Mouse (Mus musculus) adrenal gland, postnatal 10 days (tissue): ENCODE data around the gene Alg9. TPM values are rescaled to one million over a fixed set of nuclear protein-coding genes. Genes with fewer than 3 reads are reported as not detected.
"Not testable (repeated sequence)": the region's sequence is repeated elsewhere in the genome, so short reads cannot be mapped to it uniquely, and the experiment has no call there.

Experiments
- DNase-seq: peaks from one replicate; pipeline ENCODE4 v3.0.0; 2021; ENCODE audit warnings: mixed read lengths
- total RNA-seq, 2 experiments: library from RNA; stranded (reverse); gene quantifications; 2 replicates each; pipeline ENCODE4 v1.2.3; 2021

Gene Alg9
- total RNA-seq, 2 experiments from 2014 or later, result 27.9 to 28.0 TPM

DNA sequence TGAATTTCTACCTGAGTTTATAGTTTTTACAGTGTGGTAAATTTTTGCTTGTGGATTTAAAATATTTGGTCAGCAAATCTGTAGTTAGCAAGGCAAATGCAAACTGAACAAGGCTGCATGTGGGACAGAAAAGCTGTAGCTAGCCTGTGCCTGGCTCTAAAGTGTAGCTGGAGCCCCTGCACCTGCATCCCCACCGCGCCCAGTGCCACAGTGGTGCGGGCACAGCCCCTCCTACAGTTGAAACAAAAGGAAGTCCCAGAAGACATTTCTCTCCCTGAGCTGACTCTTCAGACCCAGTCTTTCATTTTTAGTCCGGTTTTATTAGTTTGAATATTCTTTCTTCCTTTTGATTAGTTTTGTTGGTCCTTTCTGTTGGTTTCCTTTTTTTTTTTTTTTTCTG lies 40.8 kb downstream of the Alg9 start:
- no peak for DNase-seq

DNA sequence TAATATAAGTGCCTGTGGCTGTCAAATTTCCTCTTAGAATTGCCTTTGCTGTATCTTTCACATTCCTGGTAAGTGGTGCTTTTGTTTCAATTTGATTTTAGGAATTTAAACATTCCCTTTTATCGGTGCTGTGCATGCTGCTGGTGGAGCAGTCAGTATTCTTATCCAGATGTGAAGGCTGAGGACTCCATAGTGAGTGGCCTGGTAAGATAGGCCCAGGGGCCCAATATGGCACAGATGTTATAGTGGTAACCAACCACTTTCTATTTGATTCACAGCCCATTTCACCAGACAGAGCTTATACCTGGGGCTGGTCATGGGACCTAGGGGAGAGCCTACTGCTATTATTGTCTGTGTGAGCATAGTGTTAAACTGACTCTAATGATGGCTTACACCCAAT lies 41.7 kb downstream of the Alg9 start:
- DNase-seq, result no peak

DNA sequence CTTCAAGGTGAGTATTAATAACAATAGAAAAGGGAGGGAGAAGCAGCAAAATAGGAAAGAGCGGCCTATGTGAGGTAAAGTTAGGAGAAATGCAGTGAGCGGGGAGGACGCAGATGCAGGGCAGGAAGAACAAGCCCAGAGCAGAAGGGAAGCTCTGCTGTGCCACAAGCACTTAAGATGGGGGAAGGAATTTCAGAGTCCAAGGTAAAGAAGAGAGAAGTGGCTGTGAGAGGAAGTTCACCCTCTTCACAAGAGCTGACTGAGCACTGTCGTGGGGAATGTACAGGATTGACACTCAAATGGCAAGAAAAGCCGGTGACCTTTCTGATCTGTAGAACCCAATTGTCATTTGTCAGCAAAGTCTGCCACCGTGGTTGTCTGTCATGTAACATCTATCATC lies 43.2 kb downstream of the Alg9 start:
- DNase-seq, result no peak

DNA sequence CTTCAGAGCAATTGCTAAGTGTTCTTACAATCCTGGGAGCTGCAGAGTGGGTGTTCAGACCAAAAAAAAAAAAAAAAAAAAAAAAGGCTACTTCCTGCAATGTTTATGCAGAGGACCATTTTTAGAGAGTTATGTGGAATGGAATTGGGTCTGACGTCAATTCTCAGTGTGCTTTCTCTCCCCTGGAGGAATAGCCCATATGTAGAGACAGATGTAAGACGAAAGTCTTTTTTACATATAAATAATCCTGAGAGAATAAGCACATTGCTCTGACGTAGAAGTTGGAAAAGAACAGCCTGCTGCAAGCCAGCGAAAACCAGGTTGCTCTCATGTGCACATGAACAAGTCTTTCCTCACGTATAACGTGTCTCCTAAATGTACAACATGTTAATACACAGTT lies 44.9 kb downstream of the Alg9 start:
- no peak for DNase-seq

DNA sequence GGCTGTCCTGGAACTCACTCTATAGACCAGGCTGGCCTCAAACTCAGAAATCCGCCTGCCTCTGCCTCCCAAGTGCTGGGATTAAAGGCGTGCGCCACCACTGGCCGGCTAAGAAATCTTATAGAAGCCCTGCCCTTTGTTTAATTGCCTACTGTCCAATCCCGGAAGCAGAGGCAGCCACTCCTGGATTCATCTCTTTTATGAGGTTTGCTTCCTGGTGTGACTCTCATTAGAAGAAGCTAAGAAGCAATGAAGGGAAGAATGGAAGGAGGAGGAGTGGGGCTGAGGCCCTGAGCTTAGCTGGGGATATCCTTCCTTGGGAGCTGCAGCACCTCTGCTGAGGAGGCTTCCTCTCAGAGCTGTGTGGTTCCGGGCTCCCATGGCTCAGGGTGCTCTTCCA lies 46.8 kb downstream of the Alg9 start:
- no peak for DNase-seq

DNA sequence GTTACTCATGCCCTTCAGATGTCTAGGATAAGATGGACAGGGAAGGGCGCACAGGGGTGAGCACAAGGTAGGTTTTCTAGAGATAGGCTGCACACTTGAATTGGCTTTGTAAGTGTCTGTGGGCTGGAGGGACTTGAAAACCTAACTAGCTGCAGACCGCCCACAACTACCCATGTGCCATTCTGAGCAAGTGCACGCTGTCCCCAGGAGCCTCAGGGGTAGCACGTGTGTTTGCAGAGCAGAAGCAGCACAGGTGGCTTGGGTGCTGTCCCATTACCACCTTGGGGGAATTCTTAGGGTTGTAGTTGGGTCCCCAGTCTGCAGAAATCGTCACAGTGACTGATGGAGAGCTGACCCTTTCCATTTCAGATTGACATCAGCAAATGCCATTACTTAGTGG lies 47.4 kb downstream of the Alg9 start:
- no peak for DNase-seq

DNA sequence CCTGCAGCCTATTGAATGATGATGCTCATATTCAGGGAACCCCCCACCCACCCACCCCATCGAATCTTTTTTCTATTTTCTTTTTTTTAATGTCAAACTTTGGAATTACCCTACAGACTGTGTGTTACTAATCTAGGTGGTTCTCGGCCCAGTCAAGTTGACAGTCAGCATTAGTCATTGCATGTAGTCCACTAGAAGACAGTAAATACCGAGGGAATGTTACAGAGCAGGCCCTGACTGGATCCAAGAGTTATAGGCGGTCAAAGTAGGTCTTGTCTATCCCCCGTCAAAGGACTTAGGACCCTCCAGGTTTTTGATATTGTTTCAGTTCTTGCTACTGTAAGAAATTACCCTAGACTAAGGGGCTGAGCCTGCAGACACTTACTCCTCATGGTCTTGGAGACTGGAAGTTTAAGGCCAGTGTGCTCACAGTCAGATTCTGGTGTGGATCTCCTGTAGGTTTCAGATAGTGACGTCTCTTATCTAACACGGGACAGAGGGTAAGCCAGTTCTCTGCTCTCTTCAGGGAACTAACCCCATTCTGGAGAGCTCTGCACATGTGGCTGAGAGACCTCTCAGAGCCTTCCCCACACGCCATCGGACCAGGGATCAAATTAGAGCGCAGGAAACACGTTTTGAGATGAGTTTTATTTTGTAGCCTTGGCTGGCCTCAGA lies 49.1 kb downstream of the Alg9 start:
- no peak for DNase-seq

DNA sequence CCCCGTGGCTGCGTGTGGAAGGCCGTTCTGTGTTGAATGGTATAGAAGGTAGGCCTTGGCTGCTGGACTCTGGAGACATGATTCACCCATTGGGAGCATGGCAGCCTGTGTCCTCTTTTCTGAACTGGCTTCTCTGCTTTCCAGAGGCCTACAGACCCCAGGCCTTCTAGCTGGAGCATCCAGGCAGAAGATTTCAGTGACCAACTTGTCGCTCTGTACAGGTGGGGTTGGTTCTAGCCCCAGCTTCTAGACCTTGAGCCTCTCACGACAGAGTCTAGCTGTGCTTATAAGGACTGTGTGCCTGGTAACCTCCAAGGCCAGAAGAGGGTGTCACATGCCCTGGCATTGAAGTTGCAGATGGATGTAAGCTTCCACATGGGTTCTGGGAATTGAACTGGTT lies 56.7 kb downstream of the Alg9 start:
- DNase-seq, result no peak

DNA sequence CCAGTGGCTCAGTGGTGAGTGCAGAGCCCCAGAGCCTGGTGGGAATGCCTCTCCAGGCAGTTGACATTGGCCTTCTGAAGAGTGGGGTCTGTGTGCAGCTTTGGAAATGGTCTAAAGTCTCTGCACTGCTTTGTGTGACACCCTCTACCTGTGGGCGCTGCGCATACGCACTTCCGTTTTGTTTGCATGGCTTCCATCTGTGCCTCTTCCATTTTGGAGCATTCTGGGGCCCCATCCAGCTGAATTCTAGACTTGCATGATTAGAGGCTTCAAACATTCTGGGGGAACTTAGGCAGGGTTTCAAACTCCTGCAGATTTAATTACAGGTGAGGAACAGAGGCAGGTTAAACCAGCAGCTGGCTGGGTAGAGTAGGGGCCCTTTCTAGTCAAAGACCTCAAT lies 57.3 kb downstream of the Alg9 start:
- DNase-seq, result no peak

DNA sequence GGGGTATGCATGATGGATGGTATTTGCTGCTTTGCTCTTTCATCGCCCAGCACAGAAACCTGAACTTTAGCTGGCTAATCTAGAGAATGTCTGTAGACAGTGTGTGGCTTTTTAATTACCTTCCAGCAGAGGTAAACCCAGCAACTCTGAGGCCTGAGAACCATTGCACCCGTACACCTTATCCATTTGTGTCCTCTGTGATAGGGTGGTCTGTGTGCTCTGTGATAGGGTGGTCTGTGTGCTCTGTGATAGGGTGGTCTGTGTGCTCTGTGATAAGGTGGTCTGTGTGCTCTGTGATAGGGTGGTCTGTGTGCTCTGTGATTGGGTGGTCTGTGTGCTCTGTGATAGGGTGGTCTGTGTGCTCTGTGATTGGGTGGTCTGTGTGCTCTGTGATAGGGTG lies 57.8 kb downstream of the Alg9 start:
- DNase-seq, result not testable (repeated sequence)

DNA sequence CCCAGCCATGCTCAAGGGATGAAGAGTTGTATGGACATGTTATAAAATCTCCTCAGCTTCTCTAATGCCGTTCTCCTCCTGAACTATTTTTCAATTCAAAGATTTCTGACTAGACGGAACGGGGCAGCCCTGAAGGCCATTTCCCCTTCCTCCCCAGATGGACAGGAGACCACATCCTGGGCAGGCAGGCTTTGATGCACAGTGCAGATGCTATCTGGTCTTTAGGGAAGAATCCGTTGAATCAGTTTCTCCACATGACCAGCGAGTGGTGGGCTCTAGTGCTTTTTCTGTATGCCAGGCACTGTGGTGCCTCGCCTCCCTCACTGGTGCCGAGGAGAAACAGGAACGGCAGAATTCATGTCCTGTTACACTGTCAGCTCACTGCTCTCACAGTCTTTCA lies 59.0 kb downstream of the Alg9 start:
- no peak for DNase-seq

DNA sequence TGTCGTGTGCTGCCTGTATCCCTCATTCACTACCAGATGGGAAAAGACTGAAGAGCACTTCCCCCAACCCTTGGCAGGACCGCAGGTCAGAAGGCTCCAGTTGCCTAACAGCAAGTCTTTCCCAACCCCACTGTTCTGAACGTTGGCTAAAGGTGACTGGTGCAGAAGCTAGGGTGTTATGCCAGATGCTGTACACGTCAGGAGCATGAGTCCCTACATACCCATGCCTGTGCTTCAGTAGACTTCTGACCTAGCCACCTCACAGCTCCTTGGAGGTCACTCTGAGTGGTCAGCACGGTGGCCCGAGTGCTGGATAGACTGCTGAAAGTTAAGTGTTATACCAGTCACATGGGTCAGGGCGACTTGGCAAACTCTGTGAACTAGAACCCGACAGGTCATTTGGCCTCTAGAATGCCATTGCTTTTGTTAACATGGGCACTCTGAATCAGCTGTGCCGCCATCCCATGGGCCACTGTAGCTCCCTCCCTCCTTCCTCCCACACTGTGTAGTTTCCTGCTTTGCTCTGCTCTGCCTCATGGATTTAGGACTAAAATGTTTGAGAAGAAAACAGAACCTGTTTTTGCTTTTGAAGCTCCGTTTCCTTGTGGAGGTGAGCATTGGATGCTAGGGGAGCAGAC lies 60.4 kb downstream of the Alg9 start:
- DNase-seq, result peak; percentile 70

DNA sequence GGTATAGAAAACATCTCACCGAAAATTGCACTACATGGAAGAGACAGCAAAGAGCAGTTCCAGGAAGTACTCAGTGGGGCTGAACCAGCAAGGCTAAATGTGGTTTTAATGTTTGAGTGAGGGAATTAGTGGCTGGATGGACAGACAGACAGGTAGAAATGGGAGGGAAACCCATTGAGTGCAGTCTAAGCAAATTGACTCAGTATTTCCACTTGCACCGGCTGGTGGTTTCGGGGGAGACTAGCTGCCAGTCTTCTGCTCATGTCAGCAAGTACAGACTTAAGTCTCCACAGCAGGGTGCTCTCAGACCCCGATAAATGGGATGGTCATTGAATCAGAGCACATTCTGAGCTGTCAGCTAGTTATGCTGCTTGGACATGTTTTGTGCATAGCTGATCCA lies 61.3 kb downstream of the Alg9 start:
- no peak for DNase-seq

DNA sequence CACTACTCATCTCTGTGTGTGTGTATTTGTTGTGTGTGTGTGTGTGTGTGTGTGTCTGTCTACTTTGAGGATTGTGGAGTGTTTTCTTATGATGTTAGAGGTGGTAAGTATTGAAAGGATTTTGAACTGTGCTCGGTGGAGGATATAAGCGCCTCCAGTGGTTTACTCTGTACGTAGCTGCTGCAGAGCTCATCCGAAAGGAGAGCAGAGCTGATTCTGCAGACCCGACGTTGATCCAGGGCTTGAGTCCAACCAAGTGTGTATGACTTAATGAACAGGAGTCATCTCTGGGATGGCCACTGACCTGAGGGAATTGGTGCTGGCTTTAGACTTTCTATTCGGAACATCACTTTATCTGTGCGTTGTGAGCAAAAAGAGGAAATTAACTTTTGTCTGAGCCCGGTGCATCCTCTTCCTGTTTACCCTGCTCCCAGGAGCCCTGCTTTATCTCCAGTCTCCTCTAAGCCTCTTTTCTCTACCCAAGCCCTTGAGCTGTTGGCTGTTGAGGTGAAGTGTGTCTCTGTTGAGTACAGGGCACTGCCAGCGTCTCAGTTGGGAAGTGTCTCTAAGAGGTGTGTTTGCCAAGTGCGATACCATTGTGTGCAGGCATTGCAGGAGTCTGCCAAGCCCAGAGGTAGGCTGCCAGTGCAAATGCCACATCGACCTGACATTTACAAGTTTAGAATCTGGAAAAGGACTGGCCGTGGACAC lies 66.4 kb downstream of the Alg9 start:
- DNase-seq, result peak; percentile 44

DNA sequence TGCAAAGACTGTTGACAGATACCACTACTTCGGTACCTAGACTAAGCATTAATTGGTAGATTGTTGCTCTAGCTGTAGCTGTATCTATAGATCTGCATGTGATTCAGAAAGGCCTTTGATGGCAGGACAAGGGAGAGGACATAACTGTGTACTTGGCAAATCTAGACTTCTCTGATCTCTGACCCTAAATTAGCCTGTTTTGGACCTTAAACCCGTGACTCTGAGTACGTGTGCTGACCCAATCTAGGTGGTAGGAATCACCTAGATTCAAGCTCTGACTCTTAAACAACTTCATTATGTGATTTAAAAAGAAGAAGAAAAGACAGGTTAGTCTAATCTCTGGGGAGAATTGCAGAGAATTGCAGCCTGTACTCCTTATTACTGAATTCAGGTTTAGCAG lies 70.3 kb downstream of the Alg9 start, which contains the start of gene Ppp2r1b:
TSS of gene Ppp2r1b (plus strand) at position 221 of the 400 bp plus-strand sequence.
- no peak for DNase-seq

DNA sequence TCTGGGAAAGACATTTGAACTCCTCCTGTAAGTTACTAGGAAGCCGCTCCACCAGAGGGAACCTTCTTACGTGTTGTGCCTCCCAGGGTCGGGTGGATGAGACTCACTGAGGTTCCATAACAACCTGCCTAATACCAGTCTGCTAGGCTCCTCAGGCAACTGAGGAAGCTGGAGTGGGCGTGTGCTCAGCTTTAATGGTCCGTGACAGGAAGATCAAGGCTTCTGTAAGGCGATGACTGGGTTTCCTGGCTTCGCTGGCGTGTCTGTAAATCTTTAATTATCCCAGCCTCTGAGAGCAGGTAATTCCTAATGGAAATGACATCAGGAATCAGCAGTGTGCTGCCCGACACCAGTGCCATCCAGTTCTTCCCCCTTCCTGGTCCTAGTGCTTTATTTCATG lies 70.7 kb downstream of the Alg9 start:
- DNase-seq, result no peak

DNA sequence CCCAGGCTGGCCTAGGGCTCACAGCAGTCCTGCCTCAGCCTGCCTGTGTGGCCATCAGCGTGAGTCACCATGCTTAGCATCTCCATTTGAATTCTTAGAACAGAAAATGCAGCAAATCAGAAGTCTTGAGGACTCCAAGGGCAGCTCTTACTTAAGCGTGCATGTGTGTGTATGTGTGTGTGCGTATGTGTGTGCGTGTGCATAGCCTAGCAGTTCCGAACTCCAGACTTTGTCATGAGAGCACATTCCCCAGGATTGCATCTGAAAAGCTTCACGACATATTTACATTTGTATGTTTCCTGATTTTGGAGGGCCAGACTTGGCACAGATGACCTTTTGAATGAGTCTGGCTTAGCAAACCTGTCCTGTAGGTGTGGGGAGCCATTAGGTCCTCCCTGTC lies 72.3 kb downstream of the Alg9 start:
- DNase-seq, result no peak

DNA sequence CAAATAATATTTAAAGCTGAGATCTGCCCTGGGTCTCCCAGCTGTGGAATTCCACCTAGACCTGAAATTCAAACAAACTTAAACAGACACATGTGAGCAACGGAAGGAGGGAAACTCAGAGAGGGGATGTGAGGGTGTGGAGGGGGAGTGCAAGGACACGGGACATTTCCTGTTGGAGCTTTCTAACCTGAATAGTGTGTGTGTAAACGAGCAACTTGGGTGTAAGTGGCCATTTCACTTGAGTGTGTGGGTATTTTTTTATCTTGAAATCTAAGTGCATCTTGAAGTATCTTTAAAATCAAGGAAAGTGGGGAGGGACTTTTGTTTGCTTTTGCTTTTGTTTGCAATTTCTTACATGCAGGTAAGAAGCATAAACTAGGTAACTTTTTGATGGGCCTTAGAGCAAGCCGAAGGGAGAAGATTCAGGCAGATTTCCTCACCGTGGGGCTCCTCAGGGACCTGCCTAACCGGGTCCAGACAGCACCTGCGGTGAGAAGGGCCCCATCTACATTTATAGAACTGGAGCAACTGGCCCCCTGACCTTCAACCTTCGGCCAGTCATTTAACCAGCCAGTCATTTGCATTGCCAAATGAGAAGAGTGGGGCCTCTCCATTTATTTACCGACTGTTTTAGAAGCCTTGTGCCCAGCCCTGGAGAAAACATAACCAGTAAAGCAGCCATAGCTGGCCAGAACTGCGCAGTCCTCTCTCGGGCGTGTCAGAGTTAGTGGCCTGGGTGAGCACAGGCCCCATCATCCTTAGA lies 73.0 kb downstream of the Alg9 start:
- no peak for DNase-seq

DNA sequence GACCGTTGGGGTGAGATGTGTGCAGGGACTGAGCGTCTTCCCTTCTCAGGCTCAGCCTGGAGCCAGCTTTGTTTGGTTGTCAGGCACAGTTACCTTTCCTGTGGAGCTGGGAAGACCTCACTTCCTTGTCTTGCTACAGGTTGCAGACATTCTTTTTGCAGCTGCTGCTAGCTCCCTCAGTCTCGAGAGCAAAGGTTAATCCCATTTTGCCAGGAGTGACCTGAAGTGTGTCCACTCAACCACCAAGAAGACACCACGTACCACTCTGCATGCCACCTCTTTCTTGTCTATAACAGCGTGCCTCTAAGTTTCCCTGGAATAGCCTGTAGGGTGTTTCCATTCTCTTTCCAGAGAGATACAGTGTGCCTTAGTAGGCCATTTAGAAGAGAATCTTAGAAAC lies 74.0 kb downstream of the Alg9 start:
- no peak for DNase-seq

DNA sequence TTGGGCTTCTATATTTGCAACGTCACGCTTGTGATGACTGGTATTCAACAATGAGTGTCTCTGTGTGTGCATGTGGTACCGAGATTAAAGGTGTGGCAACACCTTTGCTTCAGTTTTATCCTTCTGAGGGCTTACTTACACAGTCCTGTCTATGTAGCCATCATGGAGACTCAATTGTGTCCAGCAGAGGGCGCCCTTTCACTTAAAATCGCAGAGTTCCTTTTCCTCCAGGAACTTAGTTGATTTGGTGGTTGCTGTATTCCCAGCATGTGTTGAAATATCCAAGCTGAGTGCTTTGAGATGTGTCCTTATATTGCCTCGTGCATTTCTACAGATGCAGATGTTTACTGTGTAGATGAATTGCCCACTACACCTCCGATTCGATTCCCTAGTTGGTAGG lies 74.4 kb downstream of the Alg9 start:
- peak; percentile 95 for DNase-seq

DNA sequence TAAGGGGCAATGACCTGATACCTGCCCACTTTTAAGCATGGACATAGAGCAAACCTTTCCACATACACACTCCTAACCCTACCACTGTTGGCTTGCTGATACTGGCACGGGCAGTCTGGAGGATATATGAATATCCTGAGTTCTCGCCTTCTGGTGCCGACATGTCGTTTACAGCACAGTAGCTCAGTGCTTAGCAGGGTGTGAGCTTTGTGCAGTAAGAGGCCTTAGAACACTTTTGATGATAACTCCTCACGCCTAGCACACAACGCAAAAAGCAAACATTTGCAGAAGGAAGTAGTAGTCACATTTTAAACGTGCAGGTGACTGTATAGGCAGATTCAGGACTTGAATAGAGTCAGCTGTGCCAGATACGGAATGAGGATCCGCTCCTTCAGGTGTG lies 74.9 kb downstream of the Alg9 start:
- no peak for DNase-seq

DNA sequence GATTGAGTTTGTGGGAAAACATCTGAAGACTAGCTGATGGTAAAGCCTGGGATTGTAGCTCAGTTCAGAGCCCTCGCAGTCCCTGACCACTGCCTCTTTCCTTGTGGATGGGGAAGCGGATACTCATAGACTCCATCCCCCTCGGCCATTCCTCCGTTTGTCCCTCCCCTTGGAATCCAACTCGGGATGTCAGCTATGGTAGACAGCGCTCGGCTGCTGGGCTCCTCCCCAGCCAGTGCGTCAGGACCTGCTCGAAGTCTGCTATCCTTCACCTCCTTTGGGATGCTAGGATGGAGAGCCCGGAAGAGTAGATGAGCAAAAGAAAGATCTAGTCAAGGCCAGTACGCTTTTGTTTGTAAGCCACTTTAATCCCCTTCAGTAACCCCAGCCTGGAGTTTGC lies 75.5 kb downstream of the Alg9 start:
- DNase-seq, result no peak

DNA sequence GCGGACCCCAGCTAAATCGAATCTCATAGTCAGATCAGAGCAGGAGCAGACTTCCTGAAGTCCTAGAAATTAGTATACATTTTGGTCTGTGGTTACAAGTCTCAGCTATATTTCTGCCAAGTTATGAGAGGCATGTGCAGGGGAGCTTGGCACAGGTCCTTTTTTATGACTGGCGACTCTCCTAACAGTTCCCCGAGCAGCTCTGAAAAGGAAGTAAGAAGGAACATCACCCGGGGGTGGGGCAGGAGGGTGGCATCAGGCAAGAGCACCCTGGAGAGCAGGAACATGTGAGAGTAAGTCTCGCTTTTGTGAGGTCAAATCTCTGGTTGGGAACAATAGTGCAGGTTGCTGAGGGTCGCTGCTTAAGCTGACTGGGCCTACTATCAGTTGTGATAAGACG lies 75.9 kb downstream of the Alg9 start:
- DNase-seq, result no peak
